Mouse (Mus musculus) liver, postnatal 0 days (tissue): ENCODE data around the gene Hdac9.

Source experiments
- CTCF ChIP-seq: sonication (generic); IDR thresholded peaks from 2 replicates; pipeline ENCODE4 v1.5.1; 2016; ENCODE audit warnings: antibody characterized with exemption, low read depth
- EP300 ChIP-seq: IDR thresholded peaks from 2 replicates; pipeline ENCODE4 v1.6.1; 2016; ENCODE audit warnings: antibody characterized with exemption, low read depth, mild to moderate bottlenecking

DNA sequence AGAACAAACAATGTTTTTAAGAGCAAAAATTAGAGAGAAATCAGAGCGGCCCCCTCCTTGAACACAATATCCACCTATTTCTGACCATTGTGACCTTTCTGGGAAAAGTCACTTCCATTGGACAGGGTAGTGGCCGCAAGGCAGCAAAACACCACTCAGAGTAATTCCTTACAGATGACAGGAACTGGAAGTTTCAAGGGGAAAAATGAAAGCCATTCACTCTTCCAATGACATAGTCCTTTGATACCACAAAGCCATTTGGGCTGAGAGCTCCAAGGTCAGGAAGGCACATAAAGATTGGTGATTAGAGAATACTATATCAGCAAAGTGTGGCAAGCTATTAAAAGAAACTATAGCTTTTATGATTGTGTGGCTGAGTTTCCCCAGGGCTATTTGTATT lies 574.1 kb downstream of the Hdac9 start:
- no peak for TF ChIP-seq CTCF
- no peak for TF ChIP-seq EP300
